Mouse (Mus musculus): ENCODE results near the gene Olfr1336.
"Not testable (repeated sequence)": the region's sequence is repeated elsewhere in the genome, so short reads cannot be mapped to it uniquely, and the experiment has no call there.

Gene Olfr1336

DNA sequence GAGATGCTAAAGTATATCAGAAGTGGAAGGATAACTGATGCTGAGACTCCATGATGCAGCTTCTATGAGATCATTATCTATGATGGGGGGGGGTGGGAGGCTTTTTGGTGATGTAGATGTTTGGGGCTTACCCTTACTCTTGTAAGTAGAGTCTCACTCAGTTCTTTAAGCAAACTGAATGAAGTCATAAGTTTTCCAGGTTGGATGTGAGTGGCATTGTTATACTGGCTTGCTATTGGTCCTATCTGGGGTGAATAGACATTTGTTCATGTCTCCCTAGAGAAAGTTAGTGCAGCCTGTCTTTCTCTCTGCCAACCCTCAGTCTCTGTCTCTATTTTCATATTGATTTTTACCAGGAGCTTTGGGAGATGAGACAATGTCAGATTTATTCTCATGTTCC is at the start of gene Olfr1336:
Gene Olfr1336, plus strand, starts transcription at position 301 of the 400 bp plus-strand sequence.
- no peak for DNase-seq (ENCODE audit: low spot score)

DNA sequence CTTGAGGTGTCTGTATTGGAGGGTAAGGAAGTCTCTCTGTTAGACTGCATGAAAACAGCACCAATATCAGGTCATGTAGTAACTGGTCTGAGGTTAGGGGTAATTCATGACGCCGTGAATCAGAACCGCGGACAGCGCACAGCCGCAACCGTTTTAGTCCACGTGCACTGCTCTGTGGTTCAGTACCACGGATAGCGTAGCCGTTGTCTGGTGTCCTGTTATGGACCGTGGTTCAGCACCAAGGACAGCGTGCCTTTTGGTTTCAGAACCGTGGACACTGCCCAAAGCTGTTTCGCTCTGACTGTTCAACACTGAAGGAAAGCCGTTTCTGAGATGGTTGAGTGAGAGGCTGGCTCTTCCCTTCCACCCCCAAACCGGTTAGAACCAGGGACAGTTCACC is 45.9 kb upstream of the Olfr1336 start, which contains the start of gene Gm20715:
Gene Gm20715, plus strand, starts transcription at position 235 of the 400 bp plus-strand sequence.
- peak; percentile 62 for DNase-seq (ENCODE audit: low spot score)

DNA sequence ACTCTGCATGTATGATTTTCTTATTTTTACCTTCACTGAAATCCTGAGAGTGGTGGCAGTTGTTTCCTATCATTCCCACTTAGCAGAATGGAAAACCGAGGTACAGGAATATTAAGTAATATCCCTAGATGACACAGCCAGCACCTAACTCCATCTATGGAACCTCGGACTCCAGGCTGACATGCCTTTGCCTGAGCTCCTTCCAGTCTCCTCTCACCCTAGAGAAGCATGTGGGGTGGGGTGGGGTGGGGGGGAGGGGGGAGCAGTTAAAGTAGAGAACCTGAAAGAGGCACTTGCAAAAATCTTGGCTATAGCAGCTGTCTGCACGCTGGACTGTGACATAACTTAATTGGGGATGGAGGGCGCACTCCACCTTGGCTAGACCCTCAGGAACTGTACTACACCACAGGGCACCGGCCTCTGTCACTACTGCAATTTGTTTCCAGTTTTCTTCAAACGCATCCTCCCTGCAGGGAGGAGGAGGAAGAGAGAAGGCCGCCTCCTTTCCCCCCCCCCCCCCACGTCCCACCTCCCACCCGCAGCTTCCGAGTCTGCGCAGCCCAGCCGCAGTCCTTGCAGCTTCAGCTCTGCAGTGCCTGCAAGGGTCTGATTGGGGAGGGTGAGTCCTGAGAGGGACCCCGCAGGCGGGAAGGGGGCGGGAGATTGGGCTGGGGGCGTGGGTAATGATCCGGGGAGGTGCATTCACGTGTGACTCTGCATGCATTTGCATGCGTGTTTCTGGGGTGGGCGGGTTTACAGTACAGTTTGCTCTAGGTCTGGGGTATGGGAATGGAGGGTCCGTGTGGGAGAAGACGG is 41.1 kb upstream of the Olfr1336 start:
- DNase-seq (ENCODE audit: low spot score) = no peak

DNA sequence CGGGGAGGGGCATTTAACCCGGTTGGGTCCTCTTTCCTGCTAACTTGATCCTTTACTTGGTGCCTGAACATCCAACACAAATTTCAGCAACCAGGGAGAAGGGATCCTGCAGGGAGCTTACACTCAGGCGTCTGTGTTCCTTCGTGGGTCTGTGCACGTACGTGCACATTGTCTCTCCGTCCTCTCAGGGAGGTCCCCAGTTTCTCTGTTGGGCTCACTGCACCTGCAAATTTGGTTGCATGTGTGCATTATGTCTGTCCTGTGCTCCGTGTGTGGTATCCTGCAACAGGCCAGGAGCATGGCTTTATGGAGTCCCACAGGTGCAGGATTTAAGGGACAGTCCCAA is 40.6 kb upstream of the Olfr1336 start:
- DNase-seq (ENCODE audit: low spot score) = no peak

DNA sequence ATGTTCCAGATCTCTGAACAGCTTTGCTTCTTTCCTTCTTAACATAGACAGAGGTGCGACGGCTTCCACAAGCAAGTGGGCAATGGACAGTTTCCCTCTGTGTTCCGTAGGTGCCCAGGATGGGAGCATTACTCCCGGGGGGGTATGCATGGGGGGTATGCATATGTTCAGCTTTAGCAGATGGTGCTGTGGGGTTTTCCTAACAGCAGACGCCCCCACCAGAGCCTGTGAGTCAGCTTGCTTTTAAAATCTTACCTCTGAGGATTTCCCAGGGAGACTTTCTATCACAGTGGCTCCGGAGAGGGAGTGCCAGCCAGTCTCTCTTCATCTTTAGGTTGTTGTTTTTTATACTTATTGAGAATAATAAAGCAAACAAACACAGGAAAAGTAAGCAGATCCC is 36.1 kb upstream of the Olfr1336 start:
- no peak for DNase-seq (ENCODE audit: low spot score)

DNA sequence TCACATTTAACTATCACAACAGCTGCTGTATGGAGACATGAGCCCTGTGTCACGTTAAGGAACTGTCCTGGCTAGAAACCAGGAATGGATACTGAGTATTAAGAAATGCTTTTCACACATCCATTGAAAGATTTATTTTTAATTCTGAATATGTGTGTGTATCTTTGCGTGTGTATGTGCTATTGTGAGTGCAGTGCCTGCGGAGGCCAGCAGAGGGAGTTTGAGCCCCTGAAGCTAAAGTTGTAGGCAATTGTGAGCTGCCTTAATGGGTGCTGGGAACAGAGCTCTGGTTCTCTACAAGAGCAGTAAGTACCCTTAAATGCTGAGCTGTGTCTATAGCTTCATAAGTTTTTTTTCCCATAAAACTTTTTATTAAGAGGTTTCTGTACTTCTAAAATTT is 26.6 kb upstream of the Olfr1336 start:
- DNase-seq (ENCODE audit: low spot score) = no peak

DNA sequence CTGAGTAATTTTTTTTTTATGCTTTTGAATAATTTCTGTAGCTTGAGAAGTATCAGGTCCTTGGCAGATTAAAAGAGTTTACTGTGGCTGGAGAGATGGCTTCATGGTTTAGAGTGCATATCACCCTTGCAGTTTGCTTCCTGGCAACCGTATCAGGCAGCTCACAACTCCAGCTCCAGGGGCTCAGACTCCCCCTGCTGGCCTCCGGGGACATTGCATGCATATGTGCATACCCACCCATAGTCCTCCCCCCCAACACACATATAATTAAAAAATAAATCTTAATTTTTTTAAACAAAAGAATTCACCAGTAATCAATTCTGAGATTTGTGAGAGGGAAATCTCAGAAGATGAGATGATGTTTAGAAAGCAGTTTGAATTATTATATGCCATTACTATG is 25.6 kb upstream of the Olfr1336 start:
- no peak for DNase-seq (ENCODE audit: low spot score)

DNA sequence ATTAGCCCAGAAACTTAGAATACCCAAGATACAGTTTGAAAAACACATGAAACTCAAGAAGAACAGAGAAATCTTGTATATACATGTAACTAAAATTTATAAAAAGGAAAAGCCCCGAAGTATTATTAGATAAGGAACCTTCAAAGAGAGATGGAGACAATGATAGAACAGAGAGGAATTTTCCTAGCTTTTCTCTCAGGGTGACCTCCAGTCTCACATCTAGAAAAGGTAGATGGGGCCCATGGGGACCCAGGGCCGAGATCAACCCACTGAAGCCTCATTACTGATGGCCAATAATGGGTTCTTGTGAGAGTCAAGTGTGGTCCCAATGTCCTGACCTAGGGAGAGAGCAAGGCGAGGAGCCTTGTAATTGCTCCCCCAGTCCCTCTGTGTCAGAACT is 17.6 kb upstream of the Olfr1336 start, which contains the start of gene Olfr1344:
Gene Olfr1344, plus strand, starts transcription at position 301 of the 400 bp plus-strand sequence.
- no peak for DNase-seq (ENCODE audit: low spot score)

DNA sequence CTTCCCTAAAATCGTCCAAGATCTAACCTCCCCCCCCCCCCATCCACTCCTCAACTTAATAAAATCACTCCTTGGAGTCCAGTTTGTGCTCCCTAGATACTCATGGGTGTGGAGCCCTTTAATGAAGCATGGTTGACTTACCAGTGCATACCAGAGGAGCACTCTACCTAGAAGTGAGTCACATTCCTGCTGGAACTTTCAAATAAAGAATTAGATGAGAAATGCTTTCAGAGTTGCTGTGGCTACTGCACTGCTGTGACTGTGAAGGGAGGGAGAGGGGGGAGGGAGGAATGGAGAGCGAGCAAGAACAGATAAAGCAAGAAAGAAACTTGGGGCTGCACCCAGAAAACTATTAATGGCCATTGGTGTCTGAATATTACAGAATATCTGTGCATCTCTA is 14.8 kb upstream of the Olfr1336 start:
- no peak for DNase-seq (ENCODE audit: low spot score)

DNA sequence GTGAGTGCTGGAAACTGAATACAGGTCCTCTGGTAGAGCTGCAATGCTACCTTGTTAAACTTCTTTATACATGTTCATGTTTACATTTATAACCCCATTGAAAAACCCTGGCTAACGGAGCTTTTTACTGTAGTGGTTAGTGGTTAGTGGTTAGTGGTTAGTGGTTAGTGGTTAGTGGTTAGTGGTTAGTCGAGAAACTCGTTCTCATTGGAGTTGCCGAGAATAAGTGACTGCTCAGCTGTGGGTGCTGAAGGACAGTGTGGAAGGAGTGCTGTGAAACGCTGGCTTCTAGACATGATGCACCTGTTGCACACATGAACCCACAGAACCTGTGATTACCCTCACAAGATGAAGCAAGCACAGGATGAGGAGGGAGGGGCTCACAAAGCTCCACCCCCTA is 8.2 kb upstream of the Olfr1336 start:
- no peak for DNase-seq (ENCODE audit: low spot score)

DNA sequence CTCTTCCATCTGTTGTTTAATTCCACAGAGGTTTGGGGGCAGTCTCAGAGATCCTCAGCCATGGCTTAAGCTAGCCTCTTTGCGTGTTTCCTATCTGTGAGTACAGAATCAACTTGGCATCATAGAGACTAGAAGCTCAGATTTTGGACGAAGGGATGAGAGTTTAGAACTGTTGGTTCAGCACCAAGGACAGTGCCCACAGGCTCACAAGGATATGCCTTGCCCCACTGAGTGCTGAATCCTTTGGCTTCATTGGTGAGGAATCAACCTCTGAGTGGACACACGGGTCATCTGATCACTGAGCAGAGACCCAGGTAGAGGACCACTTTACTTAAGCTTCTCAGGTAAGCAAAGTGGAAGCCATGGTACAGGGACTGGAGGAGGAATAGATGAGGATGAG is 431 bp downstream of the Olfr1336 start:
- no peak for DNase-seq (ENCODE audit: low spot score)

DNA sequence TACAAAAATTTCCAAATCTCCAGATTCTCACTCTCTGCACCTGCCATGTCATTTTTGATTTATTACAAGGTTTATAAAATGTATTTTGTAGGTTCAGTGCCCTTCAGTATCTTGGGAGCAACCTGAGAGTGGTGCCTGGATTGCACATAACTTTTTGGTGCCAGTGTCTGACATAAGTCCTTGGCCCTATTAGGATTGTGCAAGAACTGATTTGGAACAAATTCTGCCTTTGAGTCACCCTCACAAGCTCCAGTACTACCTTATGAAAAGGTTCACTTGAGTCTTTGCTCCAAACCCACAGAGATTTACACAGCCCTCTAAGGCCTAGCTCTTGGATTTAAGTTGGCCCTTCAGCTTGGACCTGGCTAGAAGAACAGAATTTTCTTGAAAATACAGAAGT is 11.0 kb downstream of the Olfr1336 start, which contains the start of gene Olfr1346:
Gene Olfr1346, plus strand, starts transcription at position 151 of the 400 bp plus-strand sequence.
- DNase-seq (ENCODE audit: low spot score) = no peak

DNA sequence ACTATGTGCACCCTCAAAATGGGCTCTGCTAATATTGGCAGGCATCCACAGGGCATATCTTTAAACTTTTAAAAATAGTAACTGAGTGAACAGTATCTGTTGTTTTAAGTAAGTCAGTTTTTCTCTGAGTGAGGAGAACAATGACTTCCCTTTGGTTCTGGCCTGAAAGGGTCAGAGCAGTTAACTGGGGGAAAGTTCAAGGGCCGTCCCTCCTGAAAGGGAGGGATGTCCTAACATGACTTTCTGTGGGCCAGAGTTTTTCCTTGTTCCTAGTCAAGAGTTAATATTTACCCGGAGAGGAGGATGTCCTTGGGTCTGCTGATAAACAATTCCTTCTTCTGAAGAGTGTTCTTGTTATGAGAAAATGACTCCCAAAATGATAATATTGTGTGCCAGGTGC is 21.7 kb downstream of the Olfr1336 start:
- not testable (repeated sequence) for DNase-seq (ENCODE audit: low spot score)

DNA sequence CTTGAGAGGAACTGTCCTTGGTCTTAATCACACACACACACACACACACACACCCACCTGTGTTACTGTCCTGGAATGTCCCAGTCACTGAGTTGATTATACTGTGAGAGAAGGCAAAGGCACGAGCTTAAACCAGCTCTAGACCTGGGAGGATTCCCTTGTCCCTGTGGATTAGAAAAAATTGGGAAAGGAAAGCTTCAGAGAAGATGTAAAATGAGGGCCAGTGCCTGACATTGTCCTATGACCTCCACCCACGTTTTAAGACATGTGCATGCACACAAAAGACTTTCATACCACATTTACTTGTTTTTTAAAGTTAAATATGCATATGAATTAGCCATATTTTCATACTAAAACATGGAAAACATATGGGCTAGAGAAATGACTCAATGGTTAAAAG is 30.9 kb downstream of the Olfr1336 start, which contains the start of gene Olfr5:
Gene Olfr5, minus strand, starts transcription at position 101 of the 400 bp plus-strand sequence.
- no peak for DNase-seq (ENCODE audit: low spot score)

DNA sequence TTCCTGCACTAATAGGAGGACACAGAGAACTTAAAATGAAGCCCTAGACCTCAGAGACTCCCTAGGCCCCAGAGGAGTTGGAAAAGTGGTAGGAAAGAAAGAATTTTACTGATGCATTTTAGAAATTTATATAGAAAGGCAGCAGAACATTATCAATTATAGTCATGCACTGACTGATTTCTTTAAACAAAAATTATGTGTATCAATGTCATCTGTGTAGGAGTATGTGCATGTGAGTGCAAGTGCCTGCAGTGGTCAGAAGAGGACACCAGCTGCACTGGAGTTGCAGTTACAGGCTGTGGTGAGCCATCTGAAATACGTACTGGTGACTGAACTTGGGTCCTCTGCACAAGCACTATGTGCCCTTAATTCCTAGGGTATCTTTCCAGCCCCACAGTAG is 43.7 kb downstream of the Olfr1336 start, which contains the start of gene Olfr1347:
Gene Olfr1347, minus strand, starts transcription at position 101 of the 400 bp plus-strand sequence.
- no peak for DNase-seq (ENCODE audit: low spot score)

DNA sequence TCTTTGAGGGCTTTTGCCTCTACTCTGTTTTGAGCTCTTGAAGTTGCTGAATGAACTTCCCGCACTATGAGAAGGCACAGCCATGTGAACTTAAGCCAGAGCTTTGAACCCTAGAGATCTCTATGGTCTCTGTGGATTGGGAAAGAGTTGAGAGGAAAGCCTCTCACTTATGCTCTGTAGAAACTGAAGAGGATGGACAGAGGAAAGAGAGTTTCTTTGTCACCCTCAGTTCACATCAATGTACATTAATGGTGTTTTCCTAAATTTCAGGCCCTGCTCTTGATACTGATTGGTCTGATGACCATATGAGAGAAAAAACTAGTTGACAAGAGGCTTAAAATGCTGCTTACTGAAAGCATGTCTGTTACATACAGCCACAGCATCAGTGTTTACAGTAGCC is 52.7 kb downstream of the Olfr1336 start, which contains the start of gene Olfr1348:
Gene Olfr1348, minus strand, starts transcription at position 101 of the 400 bp plus-strand sequence.
- no peak for DNase-seq (ENCODE audit: low spot score)

All from layer of hippocampus, adult 9-10 months (tissue).